Mouse (Mus musculus) liver, embryonic 16.5 days (tissue): ENCODE measurements at regions not wholly inside any gene's neighbourhood (a gene's known extent, or its start where the extent isn't known, plus 50 kb on each side); places are given as distances from the start of the nearest gene placed in this dataset.

Source experiments
- ATAC-seq: fragments of 200-750 bp; cut with Nextera tagmentation; 2 replicates; pipeline ENCODE4 v1.8.0; 2017; ENCODE audit warnings: low read depth, mild to moderate bottlenecking, moderate number of reproducible peaks, moderate library complexity
- H3K27ac ChIP-seq: fragments of 300-500 bp; sonication (generic); 2 replicates; pipeline ENCODE4 v1.5.1; 2014; ENCODE audit warnings: mild to moderate bottlenecking, low read length
- H3K27me3 ChIP-seq: fragments of 300-500 bp; sonication (generic); 2 replicates; pipeline ENCODE4 v1.6.1; 2014; ENCODE audit warnings: low read depth, low read length, mixed read lengths; ENCODE audit not compliant: control insufficient read depth, insufficient read depth
- H3K36me3 ChIP-seq: fragments of 300-500 bp; sonication (generic); 2 replicates; pipeline ENCODE4 v1.6.1; 2014; ENCODE audit warnings: mild to moderate bottlenecking; ENCODE audit not compliant: control insufficient read depth, insufficient read depth
- H3K4me1 ChIP-seq: fragments of 300-500 bp; sonication (generic); 2 replicates; pipeline ENCODE4 v1.6.1; 2014; ENCODE audit warnings: low read depth, low read length, mixed read lengths; ENCODE audit not compliant: control insufficient read depth
- H3K4me2 ChIP-seq: fragments of 300-500 bp; sonication (generic); 2 replicates; pipeline ENCODE4 v1.6.1; 2014; ENCODE audit warnings: low read depth, low read length, mixed read lengths
- H3K4me3 ChIP-seq: fragments of 300-500 bp; sonication (generic); 2 replicates; pipeline ENCODE4 v1.5.1; 2014; ENCODE audit warnings: low read depth, mild to moderate bottlenecking, low read length
- H3K9ac ChIP-seq: fragments of 300-500 bp; sonication (generic); 2 replicates; pipeline ENCODE4 v1.6.1; 2014; ENCODE audit warnings: low read depth, low read length
- H3K9me3 ChIP-seq: fragments of 300-500 bp; sonication (generic); replicated peaks from 2 replicates; pipeline ENCODE4 v1.6.1; 2016; ENCODE audit warnings: low read length; ENCODE audit not compliant: control insufficient read depth
- WGBS: fragments of 180-500 bp; shearing (Covaris S2); extraction: QIAGEN DNeasy Blood & Tissue Kit; methylation state at CpG from one replicate; pipeline ENCODE4 v1.1.7; 2014; ENCODE audit not compliant: insufficient replicate concordance; 5-methylcytosine and 5-hydroxymethylcytosine counted together

GRCm38 (mm10) chr3:78755686-78756476 lies 530.4 kb downstream of the Rapgef2 start:
- H3K4me2 ChIP-seq = no peak overlapping the region
- no peaks in the 10 kb centered on the region for H3K27me3 ChIP-seq
- H3K27ac ChIP-seq = no peak overlapping the region
- ATAC-seq = no peak
- no peaks in the 10 kb centered on the region for H3K4me1 ChIP-seq
- H3K4me3 ChIP-seq = no peak overlapping the region
- no peaks in the 10 kb centered on the region for H3K36me3 ChIP-seq
- 35% methylated on average over 4 of the region's 4 CpGs for WGBS
- no peaks in the 10 kb centered on the region for H3K9me3 ChIP-seq
- no peak overlapping the region for H3K9ac ChIP-seq

- ATAC-seq = no peak
- H3K4me2 ChIP-seq = no peak overlapping the region
- H3K36me3 ChIP-seq = no peaks in the 10 kb centered on the region
- H3K9me3 ChIP-seq = no peaks in the 10 kb centered on the region
- no peak overlapping the region for H3K4me3 ChIP-seq
- H3K9ac ChIP-seq = no peak overlapping the region
- H3K27me3 ChIP-seq = no peaks in the 10 kb centered on the region
- no peaks in the 10 kb centered on the region for H3K4me1 ChIP-seq
- H3K27ac ChIP-seq = no peak overlapping the region
Observed at GRCm38 (mm10) chr3:78736111-78736510, 550.2 kb downstream of the Rapgef2 start.

- ATAC-seq = no peak
- Histone ChIP-seq H3K4me2 (no peak overlapping the region), H3K9ac (no peak overlapping the region), H3K9me3 (no peaks in the 10 kb centered on the region), H3K4me3 (no peak overlapping the region), H3K27me3 (no peaks in the 10 kb centered on the region), H3K27ac (no peak overlapping the region), H3K4me1 (no peaks in the 10 kb centered on the region), H3K36me3 (no peaks in the 10 kb centered on the region)
- WGBS = 47% methylated on average over 2 of the region's 2 CpGs
Observed at GRCm38 (mm10) chr3:78716691-78717090, 569.6 kb downstream of the Rapgef2 start.

- Histone ChIP-seq H3K9ac (no peak overlapping the region), H3K4me1 (no peaks in the 10 kb centered on the region), H3K27ac (no peak overlapping the region), H3K4me3 (no peak overlapping the region), H3K9me3 (no peaks in the 10 kb centered on the region), H3K36me3 (no peaks in the 10 kb centered on the region), H3K27me3 (no peaks in the 10 kb centered on the region), H3K4me2 (no peak overlapping the region)
- no peak for ATAC-seq
- WGBS = 49% methylated on average over 1 of the region's 1 CpGs
Observed at GRCm38 (mm10) chr3:78707687-78708086, 578.6 kb downstream of the Rapgef2 start.

DNA sequence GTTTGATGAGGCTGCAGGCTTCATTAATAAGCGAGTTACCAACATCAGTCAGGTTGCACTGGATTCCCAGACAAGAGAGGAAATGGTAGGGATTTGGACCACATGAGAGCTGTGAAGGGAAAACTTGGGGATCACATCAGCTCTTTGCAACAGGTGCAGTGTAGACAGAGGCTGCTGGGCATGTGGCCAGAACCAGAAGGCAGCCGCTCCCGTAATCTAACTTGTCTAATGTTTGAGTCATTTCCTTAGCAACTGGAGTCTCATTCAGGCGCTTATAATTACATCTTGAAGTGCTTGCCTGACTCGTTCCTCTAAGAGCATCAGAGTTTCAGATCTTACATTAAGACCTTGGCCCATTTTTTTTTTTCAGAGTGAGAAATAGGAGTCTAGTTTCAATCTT lies 587.4 kb downstream of the Rapgef2 start:
- no peak overlapping the region for H3K9ac ChIP-seq
- no peaks in the 10 kb centered on the region for H3K36me3 ChIP-seq
- no peaks in the 10 kb centered on the region for H3K27me3 ChIP-seq
- 46% methylated on average over 5 of the region's 5 CpGs for WGBS
- H3K9me3 ChIP-seq = no peaks in the 10 kb centered on the region
- H3K27ac ChIP-seq = no peak overlapping the region
- no peak overlapping the region for H3K4me2 ChIP-seq
- no peaks in the 10 kb centered on the region for H3K4me1 ChIP-seq
- no peak for ATAC-seq
- no peak overlapping the region for H3K4me3 ChIP-seq

GRCm38 (mm10) chr3:78691499-78691898 lies 594.8 kb downstream of the Rapgef2 start:
- Histone ChIP-seq H3K27ac (no peak overlapping the region), H3K9me3 (no peaks in the 10 kb centered on the region), H3K9ac (no peak overlapping the region), H3K4me3 (no peak overlapping the region), H3K4me2 (no peak overlapping the region), H3K36me3 (no peaks in the 10 kb centered on the region), H3K27me3 (no peaks in the 10 kb centered on the region), H3K4me1 (no peaks in the 10 kb centered on the region)
- ATAC-seq = no peak
- WGBS = 41% methylated on average over 3 of the region's 3 CpGs

- H3K4me1 ChIP-seq = no peaks in the 10 kb centered on the region
- WGBS = 76% methylated on average over 1 of the region's 1 CpGs
- H3K36me3 ChIP-seq = no peaks in the 10 kb centered on the region
- ATAC-seq = no peak
- H3K4me3 ChIP-seq = no peak overlapping the region
- H3K9ac ChIP-seq = no peak overlapping the region
- no peak overlapping the region for H3K4me2 ChIP-seq
- H3K27me3 ChIP-seq = no peaks in the 10 kb centered on the region
- H3K9me3 ChIP-seq = no peaks in the 10 kb centered on the region
- H3K27ac ChIP-seq = no peak overlapping the region
Observed at GRCm38 (mm10) chr3:78677656-78678055, 608.7 kb downstream of the Rapgef2 start.

DNA sequence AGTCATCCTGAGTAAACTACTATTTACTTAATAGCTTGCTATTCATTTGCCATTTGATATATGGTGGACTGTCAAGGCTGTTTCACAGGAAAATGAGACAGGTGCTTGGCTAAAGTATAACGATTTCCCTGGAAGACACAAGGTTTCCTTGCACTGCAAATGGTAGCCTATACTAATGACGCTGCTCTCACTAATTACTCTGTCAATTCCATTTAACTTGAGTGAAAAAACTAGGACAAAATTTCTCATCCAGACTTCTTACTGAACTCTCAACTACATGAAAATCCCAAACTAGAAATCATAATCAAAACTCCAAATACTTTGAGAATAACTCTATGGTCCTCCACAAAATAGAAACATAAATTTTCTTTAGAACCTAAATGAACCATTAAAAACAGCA lies 609.5 kb downstream of the Rapgef2 start:
- WGBS = 65% methylated on average over 2 of the region's 2 CpGs
- no peak overlapping the region for H3K27ac ChIP-seq
- H3K27me3 ChIP-seq = no peaks in the 10 kb centered on the region
- H3K4me1 ChIP-seq = no peaks in the 10 kb centered on the region
- no peak overlapping the region for H3K4me2 ChIP-seq
- H3K9me3 ChIP-seq = no peaks in the 10 kb centered on the region
- H3K4me3 ChIP-seq = no peak overlapping the region
- no peaks in the 10 kb centered on the region for H3K36me3 ChIP-seq
- ATAC-seq = no peak
- no peak overlapping the region for H3K9ac ChIP-seq

DNA sequence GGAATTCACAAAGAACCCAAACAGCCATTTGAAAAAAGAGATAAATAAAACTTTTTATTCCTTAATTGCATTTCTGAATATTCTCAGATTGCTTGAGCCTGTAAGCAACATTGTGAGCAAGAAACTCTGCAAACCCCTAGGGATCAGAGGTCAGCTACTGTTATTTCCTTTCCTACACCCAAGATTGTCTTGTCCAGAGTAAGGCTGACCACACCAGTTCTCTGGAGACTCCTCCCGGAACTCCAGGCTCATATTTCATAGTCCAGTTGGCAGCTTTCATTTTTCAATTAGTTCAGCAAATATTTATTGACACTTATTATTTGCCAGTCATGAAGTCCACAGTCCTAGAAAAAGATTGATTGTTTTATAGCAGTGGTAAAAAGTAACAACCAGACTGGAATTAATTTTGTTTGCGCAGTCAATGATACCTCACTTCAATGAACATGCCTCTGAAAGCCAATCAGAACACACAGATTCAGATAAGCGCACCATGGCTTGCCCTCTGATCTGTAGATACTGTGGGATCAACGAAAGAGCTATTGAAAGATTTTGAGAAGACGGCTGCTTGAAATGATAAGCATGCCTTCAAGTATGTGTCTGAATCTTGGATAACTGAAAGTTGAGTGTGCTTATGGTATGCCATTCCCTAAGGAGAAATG lies 611.7 kb downstream of the Rapgef2 start:
- no peaks in the 10 kb centered on the region for H3K27me3 ChIP-seq
- WGBS = 62% methylated on average over 5 of the region's 5 CpGs
- no peak overlapping the region for H3K27ac ChIP-seq
- ATAC-seq = no peak
- H3K4me2 ChIP-seq = no peak overlapping the region
- no peaks in the 10 kb centered on the region for H3K4me1 ChIP-seq
- no peak overlapping the region for H3K9ac ChIP-seq
- no peaks in the 10 kb centered on the region for H3K36me3 ChIP-seq
- H3K4me3 ChIP-seq = no peak overlapping the region
- no peaks in the 10 kb centered on the region for H3K9me3 ChIP-seq
